Mouse (Mus musculus): ENCODE measurements at regions not wholly inside any gene's neighbourhood (a gene's known extent, or its start where the extent isn't known, plus 50 kb on each side); places are given as distances from the start of the nearest gene placed in this dataset.

- no peak for ATAC-seq (ENCODE audit: low FRiP score)
Measured at GRCm38 (mm10) chr9:8814236-8814635, 85.4 kb upstream of the Pgr start.

GRCm38 (mm10) chr9:8823719-8824371, 75.8 kb upstream of the Pgr start:
- H3K4me3 ChIP-seq (ENCODE audit: low read depth, low read length): no peak overlapping the region
- no peak for TF ChIP-seq CTCF (IDR thresholded peaks at IDR 0.05)
- DNase-seq (ENCODE audit: low spot score): no peak
- no peak overlapping the region for H3K9ac ChIP-seq (replicated peaks; ENCODE audit: low read length, poor library complexity, severe bottlenecking)
- no peak overlapping the region for H3K4me2 ChIP-seq (ENCODE audit: low read depth, low read length, poor library complexity, severe bottlenecking)
- H3K27me3 ChIP-seq (ENCODE audit: insufficient read depth, low read length): no peaks in the 10 kb centered on the region
- H3K9me3 ChIP-seq (ENCODE audit: low read length): no peaks in the 10 kb centered on the region
- H3K4me1 ChIP-seq (ENCODE audit: insufficient read depth, low read length): no peaks in the 10 kb centered on the region
- ATAC-seq (ENCODE audit: low FRiP score): no peak
- no peaks in the 10 kb centered on the region for H3K36me3 ChIP-seq (ENCODE audit: insufficient read depth, low read length)
- WGBS: 63% methylated on average over 1 of the region's 1 CpGs
- no peak overlapping the region for H3K27ac ChIP-seq (ENCODE audit: low read depth, low read length)

More at GRCm38 (mm10) chr9:8814236-8814635, 85.4 kb upstream of the Pgr start:
- H3K27me3 ChIP-seq (ENCODE audit: insufficient read depth, low read length): no peaks in the 10 kb centered on the region
- H3K36me3 ChIP-seq (ENCODE audit: insufficient read depth, low read length): no peaks in the 10 kb centered on the region
- H3K4me1 ChIP-seq (ENCODE audit: insufficient read depth, low read length): no peaks in the 10 kb centered on the region
- no peak overlapping the region for H3K9ac ChIP-seq (replicated peaks; ENCODE audit: low read length, poor library complexity, severe bottlenecking)
- TF ChIP-seq CTCF (IDR thresholded peaks at IDR 0.05): no peak
- 89% methylated on average over 4 of the region's 4 CpGs for WGBS
- H3K4me3 ChIP-seq (ENCODE audit: low read depth, low read length): no peak overlapping the region
- no peaks in the 10 kb centered on the region for H3K9me3 ChIP-seq (ENCODE audit: low read length)
- no peak for DNase-seq (ENCODE audit: low spot score)
- H3K4me2 ChIP-seq (ENCODE audit: low read depth, low read length, poor library complexity, severe bottlenecking): no peak overlapping the region
- H3K27ac ChIP-seq (ENCODE audit: low read depth, low read length): no peak overlapping the region

- Histone ChIP-seq H3K9ac (replicated peaks; ENCODE audit: low read length, poor library complexity, severe bottlenecking) (no peak overlapping the region), H3K4me1 (ENCODE audit: insufficient read depth, low read length) (no peaks in the 10 kb centered on the region), H3K4me2 (ENCODE audit: low read depth, low read length, poor library complexity, severe bottlenecking) (no peak overlapping the region), H3K27ac (ENCODE audit: low read depth, low read length) (no peak overlapping the region), H3K9me3 (ENCODE audit: low read length) (no peaks in the 10 kb centered on the region), H3K4me3 (ENCODE audit: low read depth, low read length) (no peak overlapping the region), H3K36me3 (ENCODE audit: insufficient read depth, low read length) (no peaks in the 10 kb centered on the region), H3K27me3 (ENCODE audit: insufficient read depth, low read length) (no peaks in the 10 kb centered on the region)
- 93% methylated on average over 4 of the region's 4 CpGs for WGBS
- no peak for DNase-seq (ENCODE audit: low spot score)
- no peak for TF ChIP-seq CTCF (IDR thresholded peaks at IDR 0.05)
- ATAC-seq (ENCODE audit: low FRiP score): no peak
Measured at GRCm38 (mm10) chr9:8832150-8832549, 67.5 kb upstream of the Pgr start.

GRCm38 (mm10) chr9:8837073-8837472, 62.6 kb upstream of the Pgr start:
- 87% methylated on average over 1 of the region's 1 CpGs for WGBS
- H3K9ac ChIP-seq (replicated peaks; ENCODE audit: low read length, poor library complexity, severe bottlenecking): no peak overlapping the region
- no peak for TF ChIP-seq CTCF (IDR thresholded peaks at IDR 0.05)
- H3K36me3 ChIP-seq (ENCODE audit: insufficient read depth, low read length): no peaks in the 10 kb centered on the region
- no peaks in the 10 kb centered on the region for H3K9me3 ChIP-seq (ENCODE audit: low read length)
- H3K27ac ChIP-seq (ENCODE audit: low read depth, low read length): no peak overlapping the region
- no peak for DNase-seq (ENCODE audit: low spot score)
- no peaks in the 10 kb centered on the region for H3K27me3 ChIP-seq (ENCODE audit: insufficient read depth, low read length)
- H3K4me2 ChIP-seq (ENCODE audit: low read depth, low read length, poor library complexity, severe bottlenecking): no peak overlapping the region
- no peaks in the 10 kb centered on the region for H3K4me1 ChIP-seq (ENCODE audit: insufficient read depth, low read length)
- ATAC-seq (ENCODE audit: low FRiP score): no peak
- no peak overlapping the region for H3K4me3 ChIP-seq (ENCODE audit: low read depth, low read length)

- H3K4me2 ChIP-seq (ENCODE audit: low read depth, low read length, poor library complexity, severe bottlenecking): no peak overlapping the region
- H3K27me3 ChIP-seq (ENCODE audit: insufficient read depth, low read length): no peaks in the 10 kb centered on the region
- H3K9me3 ChIP-seq (ENCODE audit: low read length): no peaks in the 10 kb centered on the region
- H3K27ac ChIP-seq (ENCODE audit: low read depth, low read length): no peak overlapping the region
- no peak overlapping the region for H3K4me3 ChIP-seq (ENCODE audit: low read depth, low read length)
- H3K4me1 ChIP-seq (ENCODE audit: insufficient read depth, low read length): no peaks in the 10 kb centered on the region
- TF ChIP-seq CTCF (IDR thresholded peaks at IDR 0.05): no peak
- DNase-seq (ENCODE audit: low spot score) (no peak), ATAC-seq (ENCODE audit: low FRiP score) (no peak)
- no peaks in the 10 kb centered on the region for H3K36me3 ChIP-seq (ENCODE audit: insufficient read depth, low read length)
- no peak overlapping the region for H3K9ac ChIP-seq (replicated peaks; ENCODE audit: low read length, poor library complexity, severe bottlenecking)
Measured at GRCm38 (mm10) chr9:8838356-8838755, 61.3 kb upstream of the Pgr start.

- Histone ChIP-seq H3K36me3 (ENCODE audit: insufficient read depth, low read length) (no peaks in the 10 kb centered on the region), H3K9me3 (ENCODE audit: low read length) (no peaks in the 10 kb centered on the region), H3K4me1 (ENCODE audit: insufficient read depth, low read length) (no peaks in the 10 kb centered on the region), H3K4me3 (ENCODE audit: low read depth, low read length) (no peak overlapping the region), H3K4me2 (ENCODE audit: low read depth, low read length, poor library complexity, severe bottlenecking) (no peak overlapping the region), H3K9ac (replicated peaks; ENCODE audit: low read length, poor library complexity, severe bottlenecking) (no peak overlapping the region), H3K27ac (ENCODE audit: low read depth, low read length) (no peak overlapping the region), H3K27me3 (ENCODE audit: insufficient read depth, low read length) (no peaks in the 10 kb centered on the region)
- no peak for DNase-seq (ENCODE audit: low spot score)
- no peak for TF ChIP-seq CTCF (IDR thresholded peaks at IDR 0.05)
- WGBS: 84% methylated on average over 3 of the region's 3 CpGs
- no peak for ATAC-seq (ENCODE audit: low FRiP score)
Measured at GRCm38 (mm10) chr9:8838891-8839290, 60.7 kb upstream of the Pgr start.

Measured in midbrain, postnatal 0 days (tissue).